Mouse (Mus musculus) kidney, adult 2 months (tissue): ENCODE measurements around the gene Grpel1.
A peak's percentile ranks its signal among the peaks of the same experiment; 100 is the strongest.

ENCODE experiments used
- CTCF ChIP-seq: fragments of 200-500 bp; conservative IDR thresholded peaks from 2 replicates; pipeline ENCODE4 v1.5.1; 2011; ENCODE audit warnings: low read depth, mild to moderate bottlenecking, control low read depth, low read length, moderate library complexity, mixed read lengths; ENCODE audit not compliant: insufficient read depth, insufficient read length
- POLR2A ChIP-seq: fragments of 200-500 bp; IDR thresholded peaks from one replicate; pipeline ENCODE4 v1.6.1; 2011; ENCODE audit warnings: low read depth, low read length, control low read depth

GRCm38 (mm10) chr5:36474283-36474682 lies 9.5 kb downstream of the Grpel1 start:
- TF ChIP-seq CTCF (peak; percentile 85), POLR2A (no peak)
